Mouse (Mus musculus) cerebellum, postnatal 4 days (tissue): ENCODE results near the gene Adh6a.
"Not testable (repeated sequence)": the region's sequence is repeated elsewhere in the genome, so short reads cannot be mapped to it uniquely, and the experiment has no call there.

ENCODE experiments used
- DNase-seq, 2 experiments: peaks; one replicate each; pipeline ENCODE4 v3.0.0; 2022; ENCODE audit warnings: low spot score in 2 of 2, mixed read lengths in 1 of 2

Adh6a gene

DNA sequence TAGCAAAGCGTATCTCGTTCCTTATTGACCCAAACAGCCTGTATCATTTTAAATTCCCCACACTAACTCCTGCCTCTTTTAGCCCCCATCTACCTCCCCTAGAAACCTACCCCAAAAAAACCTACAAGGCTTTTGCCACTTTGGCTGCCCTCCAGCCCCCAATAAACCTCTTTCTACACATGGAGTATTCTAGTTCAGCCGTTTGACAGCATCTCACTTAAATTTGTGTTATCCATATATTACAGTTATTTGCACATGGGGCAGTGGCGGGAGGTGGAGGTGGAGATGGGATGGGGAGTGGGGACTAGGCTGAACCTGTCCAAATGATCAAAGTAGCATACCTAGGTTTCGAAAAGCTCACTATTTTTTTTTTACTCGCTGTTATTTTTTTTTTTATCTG is 12.4 kb downstream of the Adh6a start:
- DNase-seq = no peak

DNA sequence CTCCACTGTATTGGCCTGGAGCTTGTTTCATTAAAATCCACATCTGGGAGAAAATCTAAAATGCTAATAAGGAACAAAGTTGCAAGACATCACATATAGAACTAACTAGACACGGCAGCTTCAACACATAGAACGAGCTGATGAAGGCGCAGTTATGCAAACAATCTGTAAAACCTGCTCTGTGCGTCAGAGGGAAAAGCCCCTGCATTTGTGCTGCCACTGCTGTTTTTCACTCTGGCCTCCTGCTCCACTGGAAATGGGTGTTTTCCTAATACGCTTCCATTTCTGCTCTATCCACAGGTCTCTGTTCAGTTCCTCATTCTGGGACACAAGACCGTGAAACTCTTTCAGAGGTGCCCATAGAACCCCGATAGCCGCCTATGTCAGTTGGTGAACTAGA is 20.8 kb downstream of the Adh6a start:
- DNase-seq = no peak

DNA sequence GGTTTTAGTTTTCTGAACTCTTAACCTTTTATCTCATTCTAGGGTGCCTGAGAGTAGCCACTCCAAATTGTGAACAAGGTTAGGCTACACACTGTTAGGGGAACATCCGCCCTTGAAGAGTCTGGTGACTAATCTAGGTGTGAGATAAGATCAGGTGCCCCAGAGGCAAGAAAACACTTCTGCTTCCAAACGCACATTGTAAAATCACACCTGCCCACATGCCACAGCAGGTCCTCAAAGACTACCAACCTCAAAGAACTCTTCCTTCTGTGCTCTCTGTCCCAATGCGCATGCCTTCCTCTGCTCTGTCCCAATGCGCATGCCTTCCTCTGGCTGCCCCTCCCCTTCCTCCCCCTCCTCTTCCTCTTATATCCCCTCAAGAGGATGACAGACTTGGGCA is 21.2 kb downstream of the Adh6a start:
- DNase-seq = no peak

DNA sequence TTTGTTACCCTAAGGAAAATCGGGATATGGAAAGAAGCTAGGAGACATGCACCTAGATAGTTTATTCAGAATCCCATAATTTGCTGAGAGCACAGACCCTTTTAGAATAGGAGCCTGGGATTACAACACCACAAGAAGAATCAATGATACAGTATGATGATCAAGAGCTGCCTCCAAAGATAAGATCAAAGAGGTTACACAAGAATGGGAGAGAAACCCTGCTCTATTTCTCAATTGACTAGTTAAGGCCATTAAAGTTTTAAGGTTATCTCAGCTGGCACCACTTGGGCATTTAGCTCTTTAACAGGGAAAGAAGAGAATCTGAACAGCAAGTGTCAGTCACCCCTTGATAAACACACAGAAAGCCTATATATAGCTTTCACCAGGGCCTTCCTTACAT is 22.5 kb downstream of the Adh6a start:
- DNase-seq = no peak

DNA sequence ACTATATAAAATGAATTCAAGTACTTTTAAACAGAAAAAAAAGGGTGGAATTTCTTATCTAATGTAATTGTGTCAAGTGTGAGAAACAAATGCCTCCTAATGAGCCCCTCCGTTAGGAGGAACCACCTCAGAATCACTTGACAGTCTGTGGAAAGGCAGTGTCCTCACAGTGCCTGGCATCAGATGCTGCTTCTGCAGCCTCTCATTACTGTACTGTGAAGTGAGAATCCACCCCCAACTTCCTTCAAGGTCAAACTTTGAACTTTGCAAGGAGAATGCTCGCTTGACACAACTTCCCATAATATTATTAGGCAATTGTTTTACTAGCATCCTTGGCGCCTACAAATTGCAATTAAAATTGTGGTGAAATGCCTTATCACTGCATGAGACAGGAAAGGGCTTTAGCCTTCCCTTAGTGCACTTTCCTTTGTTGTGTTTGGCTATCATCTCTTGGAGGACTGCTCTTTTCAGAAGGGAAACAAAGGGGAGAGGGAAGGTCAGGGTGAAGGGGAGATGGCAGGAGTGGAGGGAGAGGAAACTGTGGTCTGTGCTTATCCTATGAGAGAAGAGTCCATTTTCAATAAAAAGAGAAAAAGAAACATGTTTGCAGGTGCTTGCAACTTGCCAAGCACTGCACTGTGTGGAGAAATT is 23.1 kb downstream of the Adh6a start:
- no peak for DNase-seq

DNA sequence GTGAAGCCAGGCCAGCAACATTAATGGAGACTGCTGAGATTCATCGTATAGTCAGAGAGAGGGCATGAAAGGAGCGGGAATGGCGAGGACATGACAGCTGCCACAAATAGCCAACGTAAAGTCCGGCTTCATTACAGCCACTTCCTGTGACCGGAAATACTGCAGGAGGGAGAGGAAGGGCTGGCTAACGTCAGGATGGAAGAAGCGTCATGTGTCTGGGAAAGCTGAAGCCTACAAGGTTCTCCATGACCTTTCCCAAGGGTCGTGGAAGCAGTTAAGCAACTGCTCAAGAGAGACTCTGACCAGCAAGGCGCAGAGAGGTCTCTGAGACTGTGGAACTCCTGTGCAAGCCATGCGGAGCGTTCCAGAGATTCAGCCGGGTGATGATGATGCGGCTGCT is 28.4 kb downstream of the Adh6a start, which contains the start of gene Adh6b:
Gene Adh6b, plus strand, starts transcription at position 305 of the 400 bp plus-strand sequence.
- DNase-seq = no peak

DNA sequence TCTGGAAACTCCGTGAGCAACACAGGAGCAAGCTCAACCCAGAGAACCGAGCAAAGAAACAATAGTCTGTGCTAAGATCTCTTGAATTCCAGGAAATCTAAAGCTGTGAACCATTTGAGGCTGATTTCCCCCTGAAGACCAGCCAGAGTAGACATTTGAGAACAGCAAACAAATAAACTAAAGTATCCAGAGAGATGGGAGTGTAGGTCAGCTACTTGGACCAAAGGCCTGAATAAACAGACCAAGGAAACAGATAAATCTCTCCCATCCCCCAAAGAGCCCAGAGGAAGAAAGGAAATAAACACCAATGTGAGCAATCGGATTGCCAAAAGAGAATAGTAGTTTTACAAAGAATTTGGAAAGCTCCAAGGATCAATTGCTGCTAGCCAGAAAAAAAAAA is 34.0 kb downstream of the Adh6a start:
- DNase-seq = no peak

DNA sequence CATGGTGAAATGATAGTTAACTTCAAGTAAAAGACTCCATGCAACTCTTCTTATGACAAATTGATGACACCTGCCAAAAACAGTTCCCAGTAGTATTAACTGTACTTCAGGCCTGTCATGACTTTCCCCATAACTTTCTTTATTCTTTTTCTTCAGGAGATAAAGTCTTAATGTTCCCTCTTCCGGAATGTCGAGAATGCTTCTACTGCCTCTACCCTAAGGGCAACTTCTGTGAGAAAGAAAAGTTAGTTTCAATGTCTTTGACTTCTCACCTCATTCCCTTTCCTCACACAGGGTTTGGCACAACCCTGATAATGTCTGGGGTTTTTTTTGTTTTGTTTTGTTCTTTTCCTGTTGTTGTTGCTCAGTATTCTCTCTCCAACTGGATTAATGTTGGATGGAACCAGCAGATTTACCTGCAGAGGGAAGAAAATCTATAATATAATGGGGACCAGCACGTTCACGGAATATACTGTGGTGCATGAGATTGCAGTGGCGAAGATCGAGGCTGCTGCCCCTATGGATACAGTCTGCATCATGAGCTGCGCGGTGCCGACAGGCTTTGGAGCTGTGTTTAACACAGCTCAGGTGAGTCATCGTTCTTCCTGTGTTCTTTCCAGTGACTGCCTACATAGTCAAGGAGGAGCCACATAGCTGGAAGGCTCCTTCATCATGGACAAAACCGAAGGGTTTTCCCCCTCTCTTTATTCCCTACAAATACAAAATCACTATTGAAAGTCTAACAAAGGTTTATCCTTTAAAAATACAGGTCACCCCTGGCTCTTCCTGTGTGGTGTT is 39.1 kb downstream of the Adh6a start:
- no peak for DNase-seq

DNA sequence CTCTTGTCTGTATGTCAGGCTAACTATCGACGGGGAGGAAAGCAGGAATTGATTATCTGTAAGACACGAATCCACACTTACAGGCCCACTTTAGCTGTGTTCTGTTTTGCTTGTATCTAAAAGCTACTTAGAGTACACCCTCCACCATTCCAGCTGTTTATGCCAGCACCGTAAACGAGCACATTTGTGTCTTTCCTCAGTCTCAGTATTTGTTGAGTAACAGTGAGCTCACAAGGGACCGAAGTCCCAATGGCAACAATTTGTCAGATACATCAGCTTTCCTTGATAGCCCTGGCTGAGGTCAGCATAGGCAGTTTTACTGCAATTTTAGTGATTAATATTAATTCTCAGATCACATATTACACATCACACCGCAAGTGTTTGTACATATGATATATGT is 45.8 kb downstream of the Adh6a start:
- no peak for DNase-seq

DNA sequence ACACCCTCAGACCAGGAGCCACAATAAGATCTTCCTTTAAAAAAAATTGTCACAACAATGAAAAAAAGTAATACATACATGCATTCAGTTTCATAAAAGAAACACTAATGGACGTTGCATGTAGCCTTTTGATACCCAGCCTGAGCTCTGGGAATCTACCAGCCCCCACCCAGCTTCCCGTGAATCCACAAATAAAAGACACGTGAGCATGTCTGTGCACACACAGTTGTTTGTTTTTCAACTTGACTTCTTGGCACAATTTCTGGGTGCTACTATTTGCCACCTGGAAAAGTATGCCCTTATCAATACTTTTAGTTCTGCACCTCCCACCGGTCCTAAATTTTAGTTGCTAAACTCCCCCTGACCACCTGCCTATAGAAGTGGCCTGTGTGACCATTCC is 47.6 kb downstream of the Adh6a start:
- no peak for DNase-seq

DNA sequence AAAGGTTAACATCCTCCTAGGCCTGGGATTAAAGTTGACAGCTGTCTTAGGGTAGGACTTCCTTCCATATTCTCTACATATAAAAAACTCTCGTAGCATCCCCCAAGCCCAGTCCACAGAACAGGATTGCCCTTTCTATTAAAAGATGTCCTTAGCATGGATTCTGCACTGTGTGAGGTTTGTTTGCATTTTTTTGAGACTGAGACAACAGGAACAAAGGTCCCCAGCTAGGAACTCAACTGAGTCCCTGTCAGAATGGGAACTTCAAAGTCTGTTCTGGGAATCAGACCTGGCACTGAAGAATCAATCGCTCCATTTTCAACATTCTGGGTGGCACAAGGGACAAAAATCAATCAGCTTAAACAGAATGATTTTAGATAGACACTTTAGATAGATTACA is 49.8 kb downstream of the Adh6a start:
- no peak for DNase-seq

DNA sequence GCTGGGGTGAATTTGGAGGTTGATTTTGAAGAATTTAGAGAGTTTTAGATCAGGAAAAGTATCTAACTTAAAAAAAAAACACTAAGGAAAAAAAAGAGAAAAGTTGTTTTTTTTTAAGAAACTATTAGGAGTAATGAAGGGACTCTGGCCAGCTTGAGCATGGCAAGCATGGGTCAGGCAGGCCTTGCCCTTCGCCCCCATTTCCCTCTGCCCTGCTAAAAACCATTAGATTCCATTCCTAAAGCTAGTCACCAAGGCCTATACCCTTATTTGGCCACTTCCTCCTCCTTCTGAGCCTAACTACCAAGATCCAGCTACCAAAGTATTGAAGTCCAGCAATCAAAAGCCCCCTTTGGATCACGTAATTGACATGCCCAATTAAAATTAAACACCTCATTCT is 53.1 kb downstream of the Adh6a start:
- no peak for DNase-seq

DNA sequence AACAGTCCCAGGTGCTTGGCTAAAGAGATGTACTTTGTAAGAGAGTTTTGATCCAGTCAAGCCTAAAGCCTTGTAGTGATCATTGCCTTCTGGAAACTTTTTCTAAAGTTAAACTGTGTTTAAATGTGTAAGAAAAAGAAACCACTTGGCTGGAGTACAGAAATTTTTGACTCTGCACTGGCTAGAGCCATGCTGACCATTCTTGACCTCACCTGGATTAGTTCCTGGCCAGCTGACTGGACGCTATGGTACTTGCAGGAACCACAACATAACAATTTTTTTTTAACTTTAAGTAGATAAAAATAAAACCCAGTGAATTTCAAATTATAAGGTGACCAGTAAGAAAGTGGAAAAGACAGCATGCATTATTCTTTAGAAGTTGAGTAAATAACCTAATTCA is 56.5 kb downstream of the Adh6a start:
- DNase-seq = no peak

DNA sequence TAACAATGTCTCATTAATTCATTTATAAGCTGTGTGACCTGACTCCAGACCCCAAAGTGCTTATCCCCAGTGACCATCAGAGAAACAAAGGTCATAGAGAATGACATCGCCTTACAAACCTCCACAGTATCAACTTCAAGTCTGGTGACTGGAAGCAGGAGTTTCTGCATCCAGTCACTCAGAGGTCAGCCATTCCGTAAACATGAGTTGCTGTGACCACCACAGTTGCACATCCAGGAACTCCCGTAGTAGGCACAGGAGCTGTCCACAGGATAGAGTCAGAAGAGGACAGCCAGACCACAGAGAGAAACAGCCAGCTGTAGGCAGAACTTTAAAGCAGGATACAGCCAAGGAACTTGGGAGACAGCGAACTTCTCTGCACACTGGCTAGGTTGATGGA is 57.2 kb downstream of the Adh6a start:
- DNase-seq = not testable (repeated sequence)

DNA sequence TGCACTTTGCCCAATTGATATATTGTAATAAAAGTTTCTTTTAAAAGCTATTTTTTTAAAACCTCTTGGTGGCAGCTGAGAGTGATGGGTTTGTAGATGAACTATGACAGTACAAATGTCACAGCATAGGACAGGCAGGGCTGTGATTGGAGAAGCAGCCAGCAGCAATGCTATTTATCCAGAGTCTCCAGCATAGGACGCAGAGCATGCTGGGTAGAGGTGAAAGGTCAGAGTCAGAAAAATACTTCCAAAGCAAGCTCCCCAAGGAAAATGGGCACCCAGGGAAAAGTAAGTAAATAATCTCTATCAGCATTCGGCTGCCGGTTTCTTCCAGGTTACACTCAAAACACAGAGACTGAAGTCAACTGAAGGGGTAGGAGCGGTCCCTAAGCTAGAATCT is 60.8 kb downstream of the Adh6a start:
- DNase-seq = no peak

DNA sequence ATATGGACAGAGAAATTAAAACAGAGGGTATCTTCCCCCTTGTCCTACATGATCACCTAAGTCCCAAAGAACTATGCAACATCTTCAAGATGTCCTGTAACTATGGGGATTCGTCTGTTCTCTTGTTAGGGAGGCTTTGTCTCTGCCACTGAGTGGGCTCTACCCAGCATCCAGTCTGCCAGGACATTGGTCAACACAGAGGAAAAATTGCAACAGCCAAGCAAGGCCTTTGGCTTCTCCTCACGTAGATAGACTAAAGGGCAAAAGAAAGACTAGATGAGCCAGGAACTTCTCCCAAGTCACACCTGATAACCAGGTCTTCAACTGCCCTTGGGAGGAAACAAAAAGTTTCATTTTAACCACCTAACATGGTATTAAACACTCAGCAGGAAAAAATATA is 62.1 kb downstream of the Adh6a start:
- DNase-seq = no peak
